Mouse (Mus musculus) heart, adult 2 months (tissue): ENCODE results near the gene Primpol. TPM values are rescaled to one million over a fixed set of nuclear protein-coding genes. Genes with fewer than 3 reads are reported as not detected.
A peak's percentile ranks its signal among the peaks of the same experiment; 100 is the strongest.

Source experiments
- DNase-seq, 2 experiments: peaks; one replicate each; pipeline ENCODE4 v3.0.0; 2021
- H3K27ac ChIP-seq: fragments of 200-600 bp; 2 replicates; pipeline ENCODE4 v1.8.1; 2022
- H3K27me3 ChIP-seq: fragments of 200-500 bp; 2 replicates; pipeline ENCODE4 v1.6.1; 2012; ENCODE audit warnings: mild to moderate bottlenecking, low read length, inconsistent platforms, mixed read lengths; ENCODE audit not compliant: control insufficient read depth, insufficient read depth
- H3K36me3 ChIP-seq: fragments of 200-500 bp; 2 replicates; pipeline ENCODE4 v1.6.1; 2012; ENCODE audit warnings: low read length, inconsistent platforms; ENCODE audit not compliant: control insufficient read depth, insufficient read depth
- H3K4me1 ChIP-seq: fragments of 200-500 bp; 2 replicates; pipeline ENCODE4 v1.6.1; 2011; ENCODE audit warnings: low read length; ENCODE audit not compliant: control insufficient read depth, insufficient read depth
- H3K4me3 ChIP-seq: fragments of 200-600 bp; 2 replicates; pipeline ENCODE4 v1.8.1; 2022
- H3K79me2 ChIP-seq: fragments of 200-500 bp; replicated peaks from 2 replicates; pipeline ENCODE4 v1.6.1; 2012; ENCODE audit warnings: mild to moderate bottlenecking, inconsistent platforms, low read length, moderate library complexity, mixed read lengths; ENCODE audit not compliant: control insufficient read depth, insufficient read depth
- H3K9ac ChIP-seq: fragments of 200-500 bp; 2 replicates; pipeline ENCODE4 v1.6.1; 2012; ENCODE audit warnings: low read depth, mild to moderate bottlenecking, control low read depth, inconsistent platforms, low read length, mixed read lengths
- CTCF ChIP-seq: fragments of 200-600 bp; IDR thresholded peaks from 2 replicates; pipeline ENCODE4 v1.8.1; 2022; ENCODE audit warnings: antibody characterized with exemption, mild to moderate bottlenecking, moderate library complexity
- EP300 ChIP-seq: fragments of 200-500 bp; IDR thresholded peaks from 2 replicates; pipeline ENCODE4 v1.6.1; 2011; ENCODE audit warnings: low read depth, low read length, control low read depth; ENCODE audit not compliant: insufficient read depth
- POLR2A ChIP-seq: fragments of 200-500 bp; IDR thresholded peaks from 2 replicates; pipeline ENCODE4 v1.6.1; 2011; ENCODE audit warnings: mild to moderate bottlenecking, low read depth, low read length, control low read depth; ENCODE audit not compliant: insufficient read depth
- WGBS: fragments of 180-500 bp; shearing (Covaris S2); methylation state at CpG from one replicate; pipeline ENCODE4 v1.1.7; 2018; 5-methylcytosine and 5-hydroxymethylcytosine counted together
- intact Hi-C: fragments of 180-260 bp; cut with DNase I; formaldehyde crosslinking; loops from one replicate; pipeline ENCODE4 v1.15.1; 2025
- polyA plus RNA-seq: library from polyadenylated mRNA; depleted of rRNA; stranded (reverse); fragments of >200 nt; gene quantifications from 2 replicates; pipeline ENCODE4 v1.2.3, GENCODE M21; 2012
- total RNA-seq, 2 experiments: library from RNA; stranded (reverse); gene quantifications; 2 replicates each; pipeline ENCODE4 v1.2.3; 2021

Gene Primpol
- total and polyA plus RNA-seq, 3 experiments, result 0.86 to 2.4 (median 1.9) TPM

DNA sequence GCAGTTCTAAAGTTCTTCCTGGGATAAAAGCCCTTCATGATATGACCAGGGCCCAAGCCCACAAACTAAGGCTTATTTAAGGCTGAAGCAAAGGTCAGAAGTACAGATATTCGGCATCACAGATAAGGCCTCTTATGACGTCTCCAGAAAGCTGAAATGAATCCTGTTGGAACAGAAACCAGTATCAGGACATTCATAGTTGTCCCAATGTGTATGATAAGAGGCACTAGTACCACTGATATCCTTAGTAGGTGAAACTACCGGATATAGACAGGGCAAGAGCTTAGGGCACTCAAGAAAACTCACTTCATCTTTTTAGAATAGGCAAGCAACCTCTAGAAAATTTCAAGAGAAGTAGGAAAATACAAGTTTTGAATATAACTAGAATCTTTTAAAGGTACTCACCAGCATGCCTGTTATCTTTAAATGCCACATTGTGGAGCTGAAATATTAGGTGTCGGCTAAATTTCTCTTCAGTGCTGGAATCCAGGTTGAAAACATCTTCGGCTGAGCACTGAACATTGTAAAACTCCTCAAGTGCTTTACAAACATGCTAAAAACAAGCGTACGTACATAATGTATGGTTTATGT is 17.6 kb downstream of the Primpol start:
- Histone ChIP-seq H3K27me3 (no peaks in the 10 kb centered on the region), H3K27ac (no peak overlapping the region), H3K4me3 (no peak overlapping the region), H3K36me3 (no peaks in the 10 kb centered on the region; the same call in 1 of the 2 replicates), H3K9ac (no peak overlapping the region), H3K4me1 (peaks cover 1% of the 10 kb centered on the region), H3K79me2 (no peaks in the 10 kb centered on the region)
- TF ChIP-seq POLR2A, result no peak
- TF ChIP-seq EP300, result no peak
- no peak for TF ChIP-seq CTCF
- intact Hi-C loops, result no loop called here
- 81% methylated on average over 7 of the region's 7 CpGs for WGBS
- DNase-seq, result no peak

DNA sequence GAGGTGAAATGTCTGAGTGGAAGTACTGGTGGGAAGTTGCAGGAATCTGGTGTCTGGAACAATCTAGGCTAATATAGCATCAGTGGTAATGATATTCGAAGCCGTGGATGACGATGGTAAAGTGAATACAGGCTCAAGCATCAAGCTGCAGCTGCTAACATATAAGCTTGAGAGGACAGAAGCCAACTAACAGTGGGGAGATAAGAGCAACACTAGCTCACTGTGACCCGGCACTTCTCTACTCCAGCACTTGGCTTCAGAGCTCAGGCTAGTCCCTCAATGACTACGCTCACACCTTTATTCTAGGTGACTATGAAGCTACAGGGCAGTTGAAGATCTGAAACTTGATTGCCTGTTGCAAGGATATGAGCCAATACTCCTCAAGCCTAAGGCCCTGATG is 18.3 kb downstream of the Primpol start:
- H3K27me3 ChIP-seq, result no peaks in the 10 kb centered on the region
- H3K9ac ChIP-seq, result no peak overlapping the region
- H3K36me3 ChIP-seq, result no peaks in the 10 kb centered on the region; the same call in 1 of the 2 replicates
- TF ChIP-seq POLR2A (no peak), EP300 (no peak), CTCF (no peak)
- H3K79me2 ChIP-seq, result no peaks in the 10 kb centered on the region
- WGBS, result 92% methylated on average over 5 of the region's 5 CpGs
- intact Hi-C loops, result no loop called here
- H3K4me1 ChIP-seq, result peaks cover 1% of the 10 kb centered on the region
- no peak overlapping the region for H3K4me3 ChIP-seq
- H3K27ac ChIP-seq, result no peak overlapping the region
- no peak for DNase-seq

DNA sequence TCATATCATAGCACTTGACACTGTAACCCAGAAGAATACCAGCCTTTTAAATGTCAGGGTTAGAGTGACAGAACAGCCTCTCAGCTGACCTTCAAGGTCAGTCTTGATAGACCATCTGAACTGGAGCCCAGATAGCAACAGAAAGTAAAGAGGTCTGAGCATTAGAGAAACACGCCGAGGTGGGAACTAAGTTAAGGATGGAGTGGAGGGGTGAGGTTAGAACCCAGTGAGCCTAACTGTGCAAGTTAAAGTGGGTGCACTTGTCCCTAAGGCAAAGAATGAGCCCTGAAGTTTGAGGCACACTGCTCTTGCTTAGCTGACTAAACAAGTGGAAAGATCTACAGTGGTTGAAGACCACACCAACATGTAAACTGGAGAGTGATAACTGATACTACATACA is 18.9 kb downstream of the Primpol start:
- Histone ChIP-seq H3K36me3 (no peaks in the 10 kb centered on the region; the same call in 1 of the 2 replicates), H3K79me2 (no peaks in the 10 kb centered on the region), H3K4me3 (no peak overlapping the region), H3K27me3 (no peaks in the 10 kb centered on the region), H3K4me1 (peaks cover 1% of the 10 kb centered on the region), H3K9ac (no peak overlapping the region), H3K27ac (no peak overlapping the region)
- intact Hi-C loops, result no loop called here
- 80% methylated on average over 2 of the region's 2 CpGs for WGBS
- no peak for TF ChIP-seq POLR2A
- TF ChIP-seq CTCF, result no peak
- no peak for DNase-seq

DNA sequence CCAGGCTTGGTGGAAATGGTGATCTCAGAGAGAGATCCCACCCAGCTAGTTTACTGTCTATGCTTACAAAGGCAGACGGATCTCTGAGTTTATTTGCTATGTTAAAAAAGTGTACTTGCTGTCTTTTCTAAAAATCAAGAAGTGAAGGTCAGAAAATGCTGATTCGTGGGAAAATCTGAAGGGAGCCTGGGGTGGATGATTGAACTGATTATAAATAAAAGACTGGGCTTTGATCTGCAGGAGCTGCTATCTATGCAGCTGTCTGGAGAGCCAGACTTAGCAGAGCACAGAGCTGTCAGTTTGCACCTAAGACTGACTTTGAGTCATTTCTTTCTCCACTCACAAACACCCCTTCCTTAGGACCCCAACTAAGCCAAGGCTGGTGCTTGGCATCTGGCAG is 19.6 kb downstream of the Primpol start:
- TF ChIP-seq EP300, result no peak
- TF ChIP-seq CTCF, result no peak
- TF ChIP-seq POLR2A, result no peak
- no peak overlapping the region for H3K4me3 ChIP-seq
- no peaks in the 10 kb centered on the region; the same call in 1 of the 2 replicates for H3K36me3 ChIP-seq
- WGBS, result 83% methylated on average over 2 of the region's 2 CpGs
- H3K27me3 ChIP-seq, result no peaks in the 10 kb centered on the region
- intact Hi-C loops, result no loop called here
- H3K79me2 ChIP-seq, result no peaks in the 10 kb centered on the region
- peaks cover 1% of the 10 kb centered on the region for H3K4me1 ChIP-seq
- DNase-seq, result no peak
- H3K27ac ChIP-seq, result no peak overlapping the region
- no peak overlapping the region for H3K9ac ChIP-seq

DNA sequence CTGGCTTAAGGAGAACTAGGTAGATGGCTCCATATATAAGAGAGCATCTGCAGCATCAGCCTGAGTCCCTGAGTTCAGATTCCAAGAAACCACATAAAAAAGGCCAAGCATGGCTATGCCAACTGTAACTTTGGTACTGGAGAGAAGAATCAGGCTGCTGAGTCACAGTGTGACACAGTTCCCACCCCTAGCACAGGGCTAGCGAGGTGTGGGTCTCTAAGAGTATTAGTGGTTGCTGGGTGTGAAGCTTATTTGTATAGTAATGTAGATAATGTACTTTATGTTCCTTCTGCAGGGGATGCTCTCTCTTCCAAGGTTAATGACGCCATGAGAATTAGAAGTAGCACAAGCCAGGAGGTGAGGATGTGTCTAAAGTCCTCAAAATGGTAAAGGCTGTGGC is 20.5 kb downstream of the Primpol start:
- H3K27me3 ChIP-seq, result no peaks in the 10 kb centered on the region
- WGBS, result 95% methylated on average over 2 of the region's 2 CpGs
- H3K36me3 ChIP-seq, result no peaks in the 10 kb centered on the region; the same call in 1 of the 2 replicates
- H3K4me1 ChIP-seq, result peaks cover 1% of the 10 kb centered on the region
- intact Hi-C loops, result no loop called here
- no peaks in the 10 kb centered on the region for H3K79me2 ChIP-seq
- DNase-seq, result no peak
- TF ChIP-seq EP300, result no peak
- TF ChIP-seq CTCF, result no peak
- TF ChIP-seq POLR2A, result no peak
- H3K27ac ChIP-seq, result no peak overlapping the region
- H3K4me3 ChIP-seq, result no peak overlapping the region
- no peak overlapping the region for H3K9ac ChIP-seq

DNA sequence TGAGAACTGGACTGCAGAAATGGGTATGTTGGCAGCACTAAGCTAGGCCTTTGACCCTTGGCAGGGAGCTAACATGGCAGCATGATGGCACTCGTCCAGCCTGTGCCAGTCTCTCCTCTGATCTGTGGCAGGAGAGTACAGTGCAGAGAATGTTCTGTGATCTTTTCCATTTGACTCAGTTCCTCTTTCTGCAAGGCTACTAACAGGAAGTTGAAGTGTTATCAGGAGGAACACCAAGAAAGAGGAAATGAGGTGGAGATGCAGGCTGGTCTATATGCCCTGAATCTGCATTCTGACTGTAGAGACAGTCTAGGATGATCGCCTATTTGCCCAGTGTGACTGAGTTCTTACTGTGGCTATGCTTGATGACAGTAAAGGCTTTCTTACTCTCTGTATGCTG is 21.4 kb downstream of the Primpol start:
- no peak overlapping the region for H3K27ac ChIP-seq
- peak in 1 of 2 experiments; percentile 25 for DNase-seq
- no peak for TF ChIP-seq POLR2A
- TF ChIP-seq EP300, result no peak
- TF ChIP-seq CTCF, result no peak
- no peaks in the 10 kb centered on the region; the same call in 1 of the 2 replicates for H3K36me3 ChIP-seq
- no peak overlapping the region for H3K9ac ChIP-seq
- 74% methylated on average over 2 of the region's 2 CpGs for WGBS
- H3K4me1 ChIP-seq, result peaks cover 1% of the 10 kb centered on the region
- intact Hi-C loops, result no loop called here
- H3K79me2 ChIP-seq, result no peaks in the 10 kb centered on the region
- H3K27me3 ChIP-seq, result no peaks in the 10 kb centered on the region
- H3K4me3 ChIP-seq, result no peak overlapping the region
